Mouse (Mus musculus): ENCODE measurements around the gene Trim34b.
"Not testable (repeated sequence)": the region's sequence is repeated elsewhere in the genome, so short reads cannot be mapped to it uniquely, and the experiment has no call there.

- TF ChIP-seq CTCF (IDR thresholded peaks at IDR 0.05; ENCODE audit: extremely low read depth, insufficient read depth, insufficient read length, insufficient replicate concordance); POLR2A (IDR thresholded peaks at IDR 0.05; ENCODE audit: low read depth, low read length): not testable (repeated sequence)
Measured at GRCm38 (mm10) chr7:104287576-104288443, 41.5 kb upstream of the Trim34b start, which contains the start of gene Trim5.
